Mouse (Mus musculus) kidney, postnatal 14 days (tissue): ENCODE results near the gene Ugt8a.

Source experiments
- DNase-seq: peaks from one replicate; pipeline ENCODE4 v3.0.0; 2022; ENCODE audit warnings: mixed read lengths

The Ugt8a gene

GRCm38 (mm10) chr3:125938092-125938755, at the start of gene Ugt8a:
TSS of gene Ugt8a (minus strand) at chr3:125938619.
- DNase-seq, result peak; percentile 46

- no peak for DNase-seq
Observed at GRCm38 (mm10) chr3:125986639-125987038, 48.2 kb upstream of the Ugt8a start.

- DNase-seq, result no peak
Observed at GRCm38 (mm10) chr3:125983707-125984420, 45.4 kb upstream of the Ugt8a start.

GRCm38 (mm10) chr3:125979475-125979874, 41.1 kb upstream of the Ugt8a start:
- no peak for DNase-seq

- no peak for DNase-seq
Observed at GRCm38 (mm10) chr3:125975899-125976298, 37.5 kb upstream of the Ugt8a start.

- DNase-seq, result no peak
Observed at GRCm38 (mm10) chr3:125969458-125969857, 31.0 kb upstream of the Ugt8a start.

- no peak for DNase-seq
Observed at GRCm38 (mm10) chr3:125956196-125956885, 17.9 kb upstream of the Ugt8a start.

GRCm38 (mm10) chr3:125954881-125955280, 16.5 kb upstream of the Ugt8a start:
- DNase-seq, result no peak

GRCm38 (mm10) chr3:125940811-125941210, 2.4 kb upstream of the Ugt8a start:
- no peak for DNase-seq

GRCm38 (mm10) chr3:125938756-125939109, 314 bp upstream of the Ugt8a start:
- no peak for DNase-seq

GRCm38 (mm10) chr3:125937536-125938091, 805 bp downstream of the Ugt8a start:
- DNase-seq, result peak; percentile 14

GRCm38 (mm10) chr3:125935796-125936195, 2.6 kb downstream of the Ugt8a start:
- no peak for DNase-seq

- DNase-seq, result no peak
Observed at GRCm38 (mm10) chr3:125932594-125933237, 5.7 kb downstream of the Ugt8a start.

GRCm38 (mm10) chr3:125931059-125931458, 7.4 kb downstream of the Ugt8a start:
- no peak for DNase-seq

GRCm38 (mm10) chr3:125920876-125921275, 17.5 kb downstream of the Ugt8a start:
- no peak for DNase-seq

- DNase-seq, result no peak
Observed at GRCm38 (mm10) chr3:125898976-125899375, 39.4 kb downstream of the Ugt8a start.

GRCm38 (mm10) chr3:125887109-125887508, 51.3 kb downstream of the Ugt8a start:
- no peak for DNase-seq

- no peak for DNase-seq
Observed at GRCm38 (mm10) chr3:125884879-125885278, 53.5 kb downstream of the Ugt8a start.

- DNase-seq, result no peak
Observed at GRCm38 (mm10) chr3:125884423-125884822, 54.0 kb downstream of the Ugt8a start.

GRCm38 (mm10) chr3:125883009-125883408, 55.4 kb downstream of the Ugt8a start:
- no peak for DNase-seq

GRCm38 (mm10) chr3:125881835-125882234, 56.6 kb downstream of the Ugt8a start:
- no peak for DNase-seq

GRCm38 (mm10) chr3:125874371-125874770, 64.0 kb downstream of the Ugt8a start:
- DNase-seq, result no peak

- peak; percentile 59 for DNase-seq
Observed at GRCm38 (mm10) chr3:125869873-125870272, 68.5 kb downstream of the Ugt8a start.
